Comparison of ENCODE assay signal across 10 mouse cellular contexts in genomic region chr1:89992256-89992655, GRCm38 (mm10). TPM values are rescaled to one million over a fixed set of nuclear protein-coding genes. Genes with fewer than 3 reads are reported as not detected.
A peak's percentile ranks its signal among the peaks of the same experiment; 100 is the strongest.
DNase-seq lines count a peak whose midpoint lies in the region; ATAC-seq and TF ChIP-seq lines count a peak whose summit lies in the region.
"Had no signal": no experiment of that assay in that cellular context is flagged by ENCODE, and none has a peak within 500 bp of the region (broad histone marks: within the 10 kb centered on the region; RNA-seq: fewer than 3 reads in every experiment).

No protein-coding gene starts in this region.

- peaks cover 20% of the 10 kb centered on the region for H3K27me3 ChIP-seq in kidney, postnatal 0 days (ENCODE audit: insufficient read depth, low read length)
- H3K27me3 ChIP-seq in kidney, adult 2 months (replicated peaks; ENCODE audit: control insufficient read depth, insufficient read depth, low read length): no peaks in the 10 kb centered on the region
- peaks cover 35% of the 10 kb centered on the region for H3K27me3 ChIP-seq in embryonic facial prominence, embryonic 14.5 days (replicated peaks; ENCODE audit: control insufficient read depth, insufficient read depth, low read length)
- H3K27me3 ChIP-seq in intestine, embryonic 15.5 days (replicated peaks): peaks cover 31% of the 10 kb centered on the region
- peaks cover 52% of the 10 kb centered on the region for H3K27me3 ChIP-seq in neural tube, embryonic 13.5 days

- TF ChIP-seq CTCF in kidney, postnatal 0 days (IDR thresholded peaks at IDR 0.05; ENCODE audit: low read depth): no peak
- TF ChIP-seq CTCF in kidney, adult 2 months (conservative IDR thresholded peaks at IDR 0.05; ENCODE audit: insufficient read depth, insufficient read length, low read depth, low read length): no peak

- peak overlapping the region; percentile 11; the same call in 1 of the 2 replicates for H3K4me3 ChIP-seq in kidney, postnatal 0 days (replicated peaks; ENCODE audit: low read depth, low read length)
- no peak overlapping the region for H3K4me3 ChIP-seq in kidney, adult 2 months (ENCODE audit: insufficient read depth, low read depth, low read length)
- peak overlapping the region; percentile 23 for H3K4me3 ChIP-seq in embryonic facial prominence, embryonic 14.5 days (ENCODE audit: low read depth, low read length)
- no peak overlapping the region; the same call in 1 of the 2 replicates for H3K4me3 ChIP-seq in intestine, embryonic 15.5 days (replicated peaks)
- peak overlapping the region; percentile 14 for H3K4me3 ChIP-seq in neural tube, embryonic 13.5 days
- H3K4me3 ChIP-seq: myocyte had no signal

- H3K9ac ChIP-seq in kidney, postnatal 0 days (ENCODE audit: low read depth, low read length): no peak overlapping the region
- 0 out of 2 replicates have a peak overlapping the region, but pooled peaks have one; percentile 19 for H3K9ac ChIP-seq in embryonic facial prominence, embryonic 14.5 days (ENCODE audit: low read depth, low read length)
- no peak overlapping the region for H3K9ac ChIP-seq in intestine, embryonic 15.5 days
- peak overlapping the region; percentile 17; the same call in 1 of the 2 replicates for H3K9ac ChIP-seq in neural tube, embryonic 13.5 days

- 0 out of 2 replicates have a peak, but pooled peaks cover 4% of the 10 kb centered on the region for H3K4me1 ChIP-seq in kidney, postnatal 0 days (replicated peaks; ENCODE audit: insufficient read depth, low read length)
- no peaks in the 10 kb centered on the region for H3K4me1 ChIP-seq in kidney, adult 2 months (ENCODE audit: control insufficient read depth, insufficient read depth, low read length)
- 0 out of 2 replicates have a peak, but pooled peaks cover 3% of the 10 kb centered on the region for H3K4me1 ChIP-seq in embryonic facial prominence, embryonic 14.5 days (ENCODE audit: control insufficient read depth, insufficient read depth, low read length)
- no peaks in the 10 kb centered on the region; the same call in 1 of the 2 replicates for H3K4me1 ChIP-seq in intestine, embryonic 15.5 days (replicated peaks)
- peaks cover 15% of the 10 kb centered on the region for H3K4me1 ChIP-seq in neural tube, embryonic 13.5 days (replicated peaks)

- 7% methylated on average over 25 of the region's 25 CpGs for WGBS in kidney, postnatal 0 days
- 7% methylated on average over 25 of the region's 25 CpGs for WGBS in kidney, adult 2 months
- WGBS in embryonic facial prominence, embryonic 14.5 days: 0% methylated on average over 20 of the region's 25 CpGs
- 3% methylated on average over 25 of the region's 25 CpGs for WGBS in intestine, embryonic 15.5 days
- 2% methylated on average over 25 of the region's 25 CpGs for WGBS in neural tube, embryonic 13.5 days

- DNase-seq in kidney, postnatal 0 days (ENCODE audit: low spot score): no peak
- no peak for DNase-seq in kidney, adult 2 months
- DNase-seq in embryonic facial prominence, embryonic 14.5 days (ENCODE audit: low spot score): no peak
- DNase-seq in thymus, postnatal 25 days: no peak
- no peak for DNase-seq in left cerebral cortex, adult 9 months (ENCODE audit: low spot score in 2 of 2)
- DNase-seq: thymus, adult 18-20 months had no signal

- H3K36me3 ChIP-seq in kidney, postnatal 0 days (ENCODE audit: insufficient read depth, low read length): no peaks in the 10 kb centered on the region
- H3K36me3 ChIP-seq in kidney, adult 2 months (ENCODE audit: control insufficient read depth, insufficient read depth, low read length): no peaks in the 10 kb centered on the region
- no peaks in the 10 kb centered on the region for H3K36me3 ChIP-seq in embryonic facial prominence, embryonic 14.5 days (ENCODE audit: control insufficient read depth, insufficient read depth, low read length)
- H3K36me3 ChIP-seq in intestine, embryonic 15.5 days: no peaks in the 10 kb centered on the region
- H3K36me3 ChIP-seq in neural tube, embryonic 13.5 days: no peaks in the 10 kb centered on the region

- ATAC-seq in kidney, postnatal 0 days (replicated peaks; ENCODE audit: low FRiP score, low read depth): no peak
- no peak for ATAC-seq in embryonic facial prominence, embryonic 14.5 days (ENCODE audit: low read depth)
- no peak for ATAC-seq in intestine, embryonic 15.5 days
- no peak for ATAC-seq in neural tube, embryonic 13.5 days (ENCODE audit: low read depth)
- ATAC-seq in activated CD4-positive, CD25-positive, alpha-beta regulatory T cell, adult 4 months: no peak

- H3K4me2 ChIP-seq in kidney, postnatal 0 days (ENCODE audit: low read length): peak overlapping the region; percentile 45
- peak overlapping the region; percentile 47 for H3K4me2 ChIP-seq in embryonic facial prominence, embryonic 14.5 days (ENCODE audit: low read depth, low read length)
- peak overlapping the region; percentile 45 for H3K4me2 ChIP-seq in intestine, embryonic 15.5 days (replicated peaks)
- H3K4me2 ChIP-seq in neural tube, embryonic 13.5 days: peak overlapping the region; percentile 44

- no peaks in the 10 kb centered on the region for H3K9me3 ChIP-seq in kidney, postnatal 0 days (replicated peaks; ENCODE audit: low read length)
- no peaks in the 10 kb centered on the region for H3K9me3 ChIP-seq in embryonic facial prominence, embryonic 14.5 days (ENCODE audit: control insufficient read depth, low read length)
- no peaks in the 10 kb centered on the region for H3K9me3 ChIP-seq in intestine, embryonic 15.5 days
- no peaks in the 10 kb centered on the region for H3K9me3 ChIP-seq in neural tube, embryonic 13.5 days

- TF ChIP-seq POLR2A in kidney, adult 2 months (IDR thresholded peaks at IDR 0.05; ENCODE audit: low read depth, low read length): no peak

- no peak overlapping the region for H3K27ac ChIP-seq in kidney, postnatal 0 days
- no peak overlapping the region for H3K27ac ChIP-seq in kidney, adult 2 months (ENCODE audit: insufficient read depth, low read depth, low read length)
- H3K27ac ChIP-seq in embryonic facial prominence, embryonic 14.5 days (replicated peaks; ENCODE audit: low read depth, low read length): no peak overlapping the region
- no peak overlapping the region for H3K27ac ChIP-seq in intestine, embryonic 15.5 days
- H3K27ac ChIP-seq in neural tube, embryonic 13.5 days (replicated peaks): no peak overlapping the region

RNA-seq across cellular contexts. Expression of gene Asb18, which starts 22.2 kb away (rescaled TPM):
- polyA plus RNA-seq in kidney, postnatal 0 days (2015; fragmentation: Nextera tagmentation; extraction: Ambion mirVana): not detected in 2 replicates
- 0.81 TPM in 1 of 2 replicates, not detected in the other for polyA plus RNA-seq in kidney, adult 2 months (2012; rRNA removed)
- 0.08 and 0.31 TPM in 2 replicates for polyA plus RNA-seq in embryonic facial prominence, embryonic 14.5 days (2014; fragmentation: Nextera tagmentation; extraction: Ambion mirVana)
- polyA plus RNA-seq in intestine, embryonic 15.5 days (2015; fragmentation: Nextera tagmentation; extraction: Ambion mirVana): 0.04 TPM in 1 of 2 replicates, not detected in the other
- polyA plus RNA-seq in neural tube, embryonic 13.5 days (2015; fragmentation: Nextera tagmentation; extraction: Ambion mirVana): 0.71 and 0.90 TPM in 2 replicates
- polyA plus RNA-seq in activated CD4-positive, CD25-positive, alpha-beta regulatory T cell, adult 4 months (2017; shearing (Covaris generic)): not detected

Comparison
In these comparisons a context has a peak if more than half of its experiments do, and no peak if none do; other contexts are left out.
1. H3K4me3 ChIP-seq: peak in kidney, postnatal 0 days (single experiment), embryonic facial prominence, embryonic 14.5 days (single experiment) and neural tube, embryonic 13.5 days (single experiment); none in kidney, adult 2 months (single experiment) and intestine, embryonic 15.5 days (single experiment).
2. H3K9ac ChIP-seq: peak in embryonic facial prominence, embryonic 14.5 days (single experiment) and neural tube, embryonic 13.5 days (single experiment); none in kidney, postnatal 0 days (single experiment) and intestine, embryonic 15.5 days (single experiment).
3. Peak in every context shown above with its lines, with median percentiles within 50 percentile points of each other: H3K4me2 ChIP-seq.